Mouse (Mus musculus): ENCODE data around the gene Cdh24. TPM values are rescaled to one million over a fixed set of nuclear protein-coding genes. Genes with fewer than 3 reads are reported as not detected.
A peak's percentile ranks its signal among the peaks of the same experiment; 100 is the strongest.

The Cdh24 gene
- total RNA-seq (2021) (under 1 TPM; 0.18 to 0.31 TPM), polyA plus RNA-seq (2012; rRNA removed) (1.00 and 1.1 TPM in 2 replicates)
- long read RNA-seq, result 0 reads

- under 1% methylated on average over 47 of the region's 52 CpGs for WGBS
- Histone ChIP-seq H3K79me2 (replicated peaks; ENCODE audit: control insufficient read depth, insufficient read depth, low read length) (no peaks in the 10 kb centered on the region), H3K27me3 (ENCODE audit: control insufficient read depth, insufficient read depth, low read length) (no peaks in the 10 kb centered on the region), H3K9ac (ENCODE audit: low read depth, low read length) (peak within 1 kb of the TSS; percentile 79), H3K4me3 (peak within 1 kb of the TSS; percentile 74), H3K27ac (peak within 1 kb of the TSS; percentile 40; the same call in 1 of the 2 replicates), H3K4me1 (ENCODE audit: control insufficient read depth, insufficient read depth, low read length) (no peaks in the 10 kb centered on the region), H3K36me3 (ENCODE audit: control insufficient read depth, insufficient read depth, low read length) (no peaks in the 10 kb centered on the region)
- intact Hi-C loops (cut with DNase I), result loop anchor here (5.0 kb wide), 1 partner anchor 114 kb away; no protein-coding TSS in a partner anchor
- TF ChIP-seq EP300 (IDR thresholded peaks at IDR 0.05; ENCODE audit: insufficient read depth, low read depth, low read length) (peak; percentile 68; the same call in 1 of the 2 replicates), POLR2A (IDR thresholded peaks at IDR 0.05; ENCODE audit: insufficient read depth, low read depth, low read length) (0 out of 2 replicates have a peak, but pooled peaks have one; percentile 15), CTCF (IDR thresholded peaks at IDR 0.05) (peak; percentile 94)
- peak; percentile 90 to 91 for DNase-seq
Measured at GRCm38 (mm10) chr14:54641305-54641969, at the start of gene Cdh24. TSS of gene Cdh24 (minus strand) at chr14:54641364.

GRCm38 (mm10) chr14:54687251-54687650 lies 46.1 kb upstream of the Cdh24 start:
- TF ChIP-seq POLR2A (IDR thresholded peaks at IDR 0.05; ENCODE audit: insufficient read depth, low read depth, low read length) (no peak), CTCF (IDR thresholded peaks at IDR 0.05) (no peak), EP300 (IDR thresholded peaks at IDR 0.05; ENCODE audit: insufficient read depth, low read depth, low read length) (no peak)
- Histone ChIP-seq H3K27me3 (ENCODE audit: control insufficient read depth, insufficient read depth, low read length) (no peaks in the 10 kb centered on the region), H3K79me2 (replicated peaks; ENCODE audit: control insufficient read depth, insufficient read depth, low read length) (peaks cover 5% of the 10 kb centered on the region), H3K4me1 (ENCODE audit: control insufficient read depth, insufficient read depth, low read length) (peaks cover 2% of the 10 kb centered on the region; the same call in 1 of the 2 replicates), H3K4me3 (peak overlapping the region; percentile 86), H3K9ac (ENCODE audit: low read depth, low read length) (peak overlapping the region; percentile 76), H3K27ac (peak overlapping the region; percentile 99), H3K36me3 (ENCODE audit: control insufficient read depth, insufficient read depth, low read length) (peaks cover 24% of the 10 kb centered on the region)
- DNase-seq, result no peak
- intact Hi-C loops (cut with DNase I), result loop anchor here (5.0 to 10.0 kb wide), 4 partner anchors 35 to 432 kb away; partner anchors contain the start of genes 4931414P19Rik, Abhd4, Dad1 and Ngdn
- WGBS, result 3% methylated on average over 8 of the region's 8 CpGs

- H3K36me3 ChIP-seq (ENCODE audit: control insufficient read depth, insufficient read depth, low read length), result peaks cover 26% of the 10 kb centered on the region
- under 1% methylated on average over 44 of the region's 44 CpGs for WGBS
- peak; percentile 100 for DNase-seq
- H3K4me3 ChIP-seq, result peak within 1 kb of the TSS; percentile 86
- peak within 1 kb of the TSS; percentile 99 for H3K27ac ChIP-seq
- H3K27me3 ChIP-seq (ENCODE audit: control insufficient read depth, insufficient read depth, low read length), result no peaks in the 10 kb centered on the region
- H3K9ac ChIP-seq (ENCODE audit: low read depth, low read length), result peak within 1 kb of the TSS; percentile 80
- TF ChIP-seq CTCF (IDR thresholded peaks at IDR 0.05) (no peak), EP300 (IDR thresholded peaks at IDR 0.05; ENCODE audit: insufficient read depth, low read depth, low read length) (0 out of 2 replicates have a peak, but pooled peaks have one; percentile 27), POLR2A (IDR thresholded peaks at IDR 0.05; ENCODE audit: insufficient read depth, low read depth, low read length) (peak; percentile 96)
- intact Hi-C loops (cut with DNase I), result loop anchor here (5.0 to 10.0 kb wide), 4 partner anchors 34 to 432 kb away; partner anchors contain the start of genes 4931414P19Rik, Abhd4, Dad1 and Ngdn
- H3K79me2 ChIP-seq (replicated peaks; ENCODE audit: control insufficient read depth, insufficient read depth, low read length), result peaks cover 7% of the 10 kb centered on the region
- H3K4me1 ChIP-seq (ENCODE audit: control insufficient read depth, insufficient read depth, low read length), result peaks cover 2% of the 10 kb centered on the region; the same call in 1 of the 2 replicates
Measured at GRCm38 (mm10) chr14:54686522-54687143, 45.5 kb upstream of the Cdh24 start, which contains the start of gene Acin1. TSS of gene Acin1 (minus strand) at chr14:54686931.

- peaks cover 2% of the 10 kb centered on the region; the same call in 1 of the 2 replicates for H3K4me1 ChIP-seq (ENCODE audit: control insufficient read depth, insufficient read depth, low read length)
- H3K9ac ChIP-seq (ENCODE audit: low read depth, low read length), result peak within 1 kb of the TSS; percentile 80
- no peak for TF ChIP-seq EP300 (IDR thresholded peaks at IDR 0.05; ENCODE audit: insufficient read depth, low read depth, low read length)
- peak; percentile 48 for TF ChIP-seq CTCF (IDR thresholded peaks at IDR 0.05)
- no peak for TF ChIP-seq POLR2A (IDR thresholded peaks at IDR 0.05; ENCODE audit: insufficient read depth, low read depth, low read length)
- no peaks in the 10 kb centered on the region for H3K27me3 ChIP-seq (ENCODE audit: control insufficient read depth, insufficient read depth, low read length)
- peak within 1 kb of the TSS; percentile 86 for H3K4me3 ChIP-seq
- WGBS, result under 1% methylated on average over 41 of the region's 41 CpGs
- H3K36me3 ChIP-seq (ENCODE audit: control insufficient read depth, insufficient read depth, low read length), result peaks cover 26% of the 10 kb centered on the region
- peaks cover 7% of the 10 kb centered on the region for H3K79me2 ChIP-seq (replicated peaks; ENCODE audit: control insufficient read depth, insufficient read depth, low read length)
- no peak for DNase-seq
- intact Hi-C loops (cut with DNase I), result loop anchor here (5.0 to 10.0 kb wide), 4 partner anchors 34 to 431 kb away; partner anchors contain the start of genes 4931414P19Rik, Abhd4, Dad1 and Ngdn
- H3K27ac ChIP-seq, result peak within 1 kb of the TSS; percentile 99
Measured at GRCm38 (mm10) chr14:54686063-54686521, 44.9 kb upstream of the Cdh24 start, which contains the start of gene 1700123O20Rik. TSS of gene 1700123O20Rik (plus strand) at chr14:54686216.

- no peak for DNase-seq
- no peak for TF ChIP-seq POLR2A (IDR thresholded peaks at IDR 0.05; ENCODE audit: insufficient read depth, low read depth, low read length)
- TF ChIP-seq CTCF (IDR thresholded peaks at IDR 0.05), result no peak
- TF ChIP-seq EP300 (IDR thresholded peaks at IDR 0.05; ENCODE audit: insufficient read depth, low read depth, low read length), result no peak
Measured at GRCm38 (mm10) chr14:54685471-54685870, 44.3 kb upstream of the Cdh24 start.

More at GRCm38 (mm10) chr14:54685471-54685870, 44.3 kb upstream of the Cdh24 start:
- peak overlapping the region; percentile 86 for H3K4me3 ChIP-seq
- H3K79me2 ChIP-seq (replicated peaks; ENCODE audit: control insufficient read depth, insufficient read depth, low read length), result peaks cover 7% of the 10 kb centered on the region
- H3K4me1 ChIP-seq (ENCODE audit: control insufficient read depth, insufficient read depth, low read length), result peaks cover 2% of the 10 kb centered on the region; the same call in 1 of the 2 replicates
- WGBS, result 4% methylated on average over 8 of the region's 8 CpGs
- no peaks in the 10 kb centered on the region for H3K27me3 ChIP-seq (ENCODE audit: control insufficient read depth, insufficient read depth, low read length)
- peak overlapping the region; percentile 80 for H3K9ac ChIP-seq (ENCODE audit: low read depth, low read length)
- H3K36me3 ChIP-seq (ENCODE audit: control insufficient read depth, insufficient read depth, low read length), result peaks cover 26% of the 10 kb centered on the region
- intact Hi-C loops (cut with DNase I), result loop anchor here (5.0 to 10.0 kb wide), 4 partner anchors 33 to 431 kb away; partner anchors contain the start of genes 4931414P19Rik, Abhd4, Dad1 and Ngdn
- H3K27ac ChIP-seq, result peak overlapping the region; percentile 99
